Mouse (Mus musculus) thymus, postnatal 10 days (tissue): Measurements from ENCODE around the gene Skap2.

Source experiments
- DNase-seq, 2 experiments: peaks; one replicate each; pipeline ENCODE4 v3.0.0; 2021; ENCODE audit warnings: low spot score in 2 of 2

Skap2 gene

GRCm38 (mm10) chr6:52005616-52005962 lies 6.8 kb downstream of the Skap2 start:
- no peak for DNase-seq

DNA sequence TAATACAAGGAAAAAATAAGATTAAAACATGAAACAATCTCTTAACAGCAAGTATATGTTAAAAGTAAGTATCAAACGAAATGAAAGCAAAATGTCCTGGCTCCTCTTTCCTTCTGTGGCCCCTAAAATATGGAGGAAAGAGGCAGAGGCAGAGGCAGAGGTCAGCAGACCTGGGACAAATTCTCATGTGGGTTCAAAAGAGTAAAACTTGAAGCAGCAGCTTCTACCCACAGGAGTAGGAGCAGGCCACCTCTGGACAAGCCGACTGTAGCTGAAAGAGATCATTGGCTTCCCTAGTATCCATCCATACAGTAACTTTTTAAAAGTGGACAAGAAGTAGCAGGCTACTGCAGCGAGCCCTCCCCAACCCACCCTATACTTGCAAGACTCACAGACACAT lies 7.4 kb downstream of the Skap2 start:
- no peak for DNase-seq

DNA sequence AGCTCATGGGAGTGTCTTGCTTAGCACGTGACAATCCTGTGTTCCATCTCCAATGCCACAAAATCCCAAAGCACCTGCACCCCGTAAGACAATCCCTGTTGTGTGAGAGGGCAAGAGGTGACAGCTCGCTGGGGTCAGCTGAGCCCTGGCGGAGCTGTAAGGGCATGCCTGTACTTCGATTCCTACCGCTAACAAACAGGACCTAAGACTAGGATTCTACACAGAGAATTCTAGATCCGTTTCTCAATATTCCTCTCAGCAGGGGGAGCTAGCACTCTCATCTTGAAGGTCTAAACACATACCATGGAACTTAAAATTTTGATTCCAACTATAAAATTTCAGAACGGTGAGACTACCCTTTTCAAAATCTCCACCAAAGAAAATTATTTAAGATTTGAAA lies 9.7 kb downstream of the Skap2 start:
- peak in 1 of 2 experiments; percentile 5 for DNase-seq

DNA sequence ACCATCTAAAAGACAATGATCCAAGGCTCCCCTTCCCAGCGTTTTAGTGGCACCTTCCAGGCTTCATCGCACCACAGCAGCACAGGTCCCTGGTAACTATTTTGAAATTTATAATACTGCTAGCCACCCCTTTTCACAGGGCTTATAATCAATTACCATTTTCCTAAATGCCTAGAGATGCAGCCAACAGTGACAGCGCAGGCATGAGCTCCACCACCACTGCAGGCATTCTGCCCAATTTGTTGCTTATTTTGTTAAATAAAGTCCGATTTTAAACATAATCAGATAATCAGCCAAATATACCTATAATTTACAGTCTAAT lies 13.2 kb downstream of the Skap2 start:
- DNase-seq: no peak

DNA sequence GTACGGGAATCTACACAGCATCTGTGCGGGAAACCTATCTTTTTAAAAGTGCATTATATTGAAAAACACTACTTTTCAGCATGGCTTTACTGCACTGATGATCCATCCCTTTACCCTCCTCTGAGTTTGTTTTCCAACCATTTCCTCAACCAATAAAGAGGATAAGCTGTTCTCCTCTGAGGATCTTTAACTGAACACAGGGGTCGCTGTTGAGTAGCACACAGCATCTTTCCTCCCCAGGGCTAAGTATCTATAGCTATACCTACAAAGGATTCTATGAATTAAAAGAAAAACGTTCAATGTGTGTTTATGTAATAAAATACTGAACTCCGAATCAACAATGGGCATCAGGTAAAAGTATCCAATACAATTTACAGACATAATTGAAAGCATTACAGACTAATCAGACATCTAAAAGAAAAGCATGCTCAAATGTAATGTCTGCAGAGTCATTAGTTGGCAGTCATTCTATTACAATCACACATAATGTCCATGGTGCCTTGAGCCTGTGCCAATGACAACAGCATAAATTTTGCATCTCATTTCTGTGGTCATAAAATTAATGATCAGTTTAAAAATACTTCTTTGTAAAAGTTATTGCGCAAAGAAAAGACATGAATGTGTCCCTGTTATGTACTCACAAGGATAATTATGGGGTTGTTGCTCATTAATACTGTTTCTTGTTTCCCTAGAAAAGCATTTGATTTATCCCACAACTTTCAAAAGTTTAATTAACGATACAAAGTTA lies 13.8 kb downstream of the Skap2 start:
- DNase-seq: peak in 1 of 2 experiments; percentile 20

DNA sequence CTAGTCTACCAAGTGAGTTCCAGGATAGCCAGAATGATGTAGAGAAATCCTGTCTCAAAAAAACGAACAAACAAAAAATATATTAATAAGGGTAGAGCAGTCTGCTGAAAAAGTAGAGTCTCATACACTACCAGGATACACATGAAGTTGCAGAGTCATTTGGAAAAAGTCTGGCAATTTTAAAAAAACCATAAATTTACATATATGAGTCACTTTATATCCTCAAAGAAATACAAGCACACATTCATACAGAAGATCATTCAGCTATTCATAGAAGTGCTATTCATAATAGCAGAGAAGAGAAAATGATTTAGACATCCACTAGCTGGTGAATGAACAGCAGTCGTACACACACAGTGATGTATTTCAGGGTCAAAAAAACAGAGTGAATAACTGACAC lies 24.4 kb downstream of the Skap2 start:
- DNase-seq: no peak

GRCm38 (mm10) chr6:51977638-51978037 lies 34.7 kb downstream of the Skap2 start:
- no peak for DNase-seq

GRCm38 (mm10) chr6:51975751-51976150 lies 36.6 kb downstream of the Skap2 start:
- DNase-seq: no peak

DNA sequence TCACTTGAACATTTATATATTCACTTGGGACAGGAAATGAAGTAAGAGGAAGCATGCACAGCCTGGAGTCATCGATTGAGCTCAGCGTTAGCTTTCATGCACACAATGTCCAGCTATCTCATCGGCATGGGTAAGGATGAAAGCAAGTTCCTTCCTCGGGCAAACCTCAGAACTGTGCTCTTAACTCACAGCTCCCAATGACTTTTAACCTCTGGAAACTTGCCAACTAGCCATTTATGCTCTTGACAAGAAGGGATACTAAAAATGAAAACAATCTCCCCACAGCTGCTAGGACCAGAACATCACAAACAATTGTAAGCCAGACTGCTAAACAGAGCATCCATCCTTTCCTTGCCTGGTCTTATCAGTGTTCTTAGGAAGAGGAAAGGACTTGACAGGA lies 53.4 kb downstream of the Skap2 start:
- no peak for DNase-seq

DNA sequence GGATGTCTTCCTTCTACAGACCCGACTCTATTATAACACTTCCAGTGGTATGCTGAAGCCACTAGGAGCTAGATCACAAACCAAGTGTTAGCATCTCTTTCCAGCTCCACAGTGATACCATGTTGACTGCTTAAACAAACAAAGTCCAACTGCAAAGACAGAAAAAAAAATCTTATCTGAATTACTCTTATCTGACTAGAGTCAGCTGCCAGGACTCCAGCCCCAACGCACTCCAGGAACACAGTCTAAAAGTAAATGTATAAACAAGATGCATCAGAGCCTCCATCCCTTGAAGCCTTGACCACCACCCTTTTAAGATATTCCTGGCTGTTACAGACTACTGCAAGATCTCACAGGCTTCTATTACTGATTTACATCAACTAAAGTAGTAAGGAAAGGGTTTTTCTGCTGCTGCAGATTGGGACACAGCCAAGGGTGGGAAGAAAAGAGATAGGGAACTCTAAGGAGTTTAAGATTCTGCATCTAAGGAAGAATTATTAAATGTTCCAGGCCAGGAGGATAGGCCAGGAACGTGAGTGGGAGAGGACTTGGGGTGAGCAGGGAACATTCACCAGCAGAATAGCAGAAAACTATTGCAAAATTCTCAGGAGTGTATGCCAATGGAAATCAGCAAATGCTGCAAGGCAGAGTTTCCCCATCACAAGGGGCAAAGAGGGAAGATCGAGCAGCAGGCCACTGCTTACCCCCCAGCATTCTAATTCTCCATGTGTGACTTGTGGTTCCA lies 56.1 kb downstream of the Skap2 start:
- no peak for DNase-seq

GRCm38 (mm10) chr6:51947661-51948060 lies 64.7 kb downstream of the Skap2 start:
- DNase-seq: no peak

GRCm38 (mm10) chr6:51944916-51945315 lies 67.4 kb downstream of the Skap2 start:
- no peak for DNase-seq

DNA sequence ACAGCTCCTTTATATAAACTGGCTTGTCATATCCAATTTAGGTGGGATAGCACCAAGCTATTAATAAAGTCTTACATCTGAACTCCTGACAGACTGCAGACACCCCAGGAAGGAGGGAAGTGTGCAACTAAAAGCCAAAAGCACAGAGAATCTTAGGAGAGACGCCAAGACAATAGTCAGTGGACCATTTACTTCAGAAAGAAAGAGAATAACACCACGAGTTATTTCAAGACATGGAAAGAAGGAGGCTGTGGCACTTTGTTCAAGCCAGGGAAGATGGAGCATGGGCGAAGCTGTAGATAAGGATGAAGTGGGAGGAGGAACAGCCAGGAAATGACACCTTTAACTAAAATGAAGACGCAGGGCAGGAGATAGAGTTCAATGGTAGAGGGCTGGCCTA lies 78.4 kb downstream of the Skap2 start:
- DNase-seq: no peak

- DNase-seq: no peak
Measured at GRCm38 (mm10) chr6:51933034-51933611, 79.2 kb downstream of the Skap2 start.

DNA sequence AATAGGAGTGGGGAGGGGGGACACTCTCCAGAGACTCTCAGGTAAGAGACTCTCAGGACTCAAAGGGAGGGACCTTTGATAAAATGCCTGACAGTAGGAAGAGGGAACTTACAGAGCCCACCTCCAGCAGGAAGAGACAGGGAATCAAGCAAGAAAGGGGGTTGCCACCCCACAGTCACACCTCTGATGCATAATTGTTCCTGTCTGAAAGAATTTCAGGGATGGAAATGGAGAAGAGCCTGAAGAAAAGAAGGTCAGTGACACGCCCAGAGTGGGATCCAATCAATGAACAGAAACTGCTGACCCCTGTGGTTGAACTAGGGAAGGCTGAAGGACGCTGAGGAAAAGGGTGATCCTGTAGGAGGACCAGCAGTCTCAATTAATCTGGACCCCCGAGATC lies 85.2 kb downstream of the Skap2 start:
- DNase-seq: no peak

- no peak for DNase-seq
Measured at GRCm38 (mm10) chr6:51921831-51922230, 90.5 kb downstream of the Skap2 start.

DNA sequence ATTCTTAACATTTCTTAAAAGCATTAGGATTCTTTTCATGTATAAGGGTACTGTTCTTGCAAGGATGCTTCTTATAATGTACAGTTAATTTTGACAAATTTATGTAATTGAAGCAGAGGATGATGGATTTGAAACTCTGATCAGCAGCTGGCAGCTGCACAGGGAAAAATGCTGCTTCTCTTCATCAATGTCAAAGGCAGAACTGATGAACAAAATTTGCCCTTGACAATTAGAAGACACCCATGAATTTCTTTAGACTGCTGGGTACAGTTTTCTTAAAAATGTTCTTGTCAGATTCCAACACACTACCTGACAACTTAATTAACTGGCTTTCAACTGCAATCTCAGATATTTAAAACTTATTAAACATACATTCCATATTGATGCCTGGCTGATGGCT lies 103.9 kb downstream of the Skap2 start:
- DNase-seq: no peak

- no peak for DNase-seq
Measured at GRCm38 (mm10) chr6:51905659-51906058, 106.7 kb downstream of the Skap2 start.

DNA sequence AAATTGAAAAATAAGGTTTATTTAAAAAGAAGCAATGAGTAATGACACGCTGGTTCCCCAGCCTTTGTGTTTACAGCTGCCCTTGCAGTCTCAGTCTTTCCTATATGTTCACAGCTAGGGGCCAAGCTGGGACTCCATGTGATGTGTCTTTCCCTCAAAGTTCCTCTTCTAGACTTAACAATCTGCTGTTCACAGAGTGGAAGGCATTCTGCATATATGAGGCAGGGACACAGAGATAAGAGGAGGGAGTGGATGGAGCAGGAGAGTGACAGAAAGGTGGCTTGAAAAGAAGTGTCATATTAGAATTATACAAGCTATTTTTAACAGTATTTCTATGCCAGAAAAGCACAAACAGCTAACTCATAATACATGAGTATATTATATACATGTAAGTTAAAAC lies 110.8 kb downstream of the Skap2 start:
- DNase-seq: no peak

DNA sequence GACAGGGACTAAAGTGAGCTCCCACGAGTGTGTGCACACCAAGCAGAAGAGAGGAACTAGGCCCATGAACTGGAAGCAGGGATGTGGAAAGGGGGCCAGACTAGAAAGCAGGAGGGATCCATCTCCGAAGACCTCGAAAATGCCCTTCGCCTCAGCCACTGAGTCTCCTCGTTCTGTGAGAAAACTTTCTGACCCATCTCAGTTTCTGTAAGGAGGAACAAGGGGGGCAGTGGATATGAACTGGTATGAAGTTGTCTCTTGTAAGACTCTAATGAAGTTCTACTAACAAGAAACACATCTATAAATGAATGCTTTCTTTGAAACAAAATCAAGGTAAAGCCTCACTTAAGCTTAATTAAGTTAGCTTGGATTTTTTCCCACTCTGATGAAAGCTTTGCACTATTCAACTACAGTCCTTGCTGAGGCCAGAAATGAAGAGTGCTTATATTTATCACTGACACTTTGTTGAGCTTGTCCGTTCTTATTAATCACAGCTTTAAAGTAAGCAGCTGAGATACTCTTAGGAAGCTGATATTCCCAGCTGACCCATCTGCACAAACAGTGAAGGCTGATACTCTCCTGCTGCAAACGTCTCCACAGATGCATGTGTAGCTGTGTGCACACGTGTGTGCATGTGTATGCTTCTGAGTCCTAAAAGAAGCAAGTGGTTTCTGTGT lies 113.9 kb downstream of the Skap2 start:
- DNase-seq: no peak

DNA sequence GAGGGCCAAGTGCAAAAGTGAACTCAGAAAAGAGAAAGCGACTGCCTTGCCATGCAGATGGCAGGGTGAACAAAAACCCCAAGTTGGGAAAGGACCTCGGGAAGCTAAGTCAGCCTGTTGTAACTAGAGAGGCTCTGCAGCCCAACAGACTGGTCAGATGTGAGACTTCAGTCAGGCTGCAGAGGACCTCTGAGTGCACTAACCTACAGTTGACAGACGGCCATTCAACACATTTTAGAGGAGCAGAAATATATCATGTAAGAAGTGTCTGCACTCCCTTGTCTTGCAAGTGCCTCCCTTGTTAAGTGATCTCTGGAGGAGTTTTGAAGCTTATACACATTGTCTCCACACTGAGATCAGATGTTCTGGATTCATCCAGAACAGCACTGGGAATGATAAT lies 116.6 kb downstream of the Skap2 start:
- DNase-seq: no peak

DNA sequence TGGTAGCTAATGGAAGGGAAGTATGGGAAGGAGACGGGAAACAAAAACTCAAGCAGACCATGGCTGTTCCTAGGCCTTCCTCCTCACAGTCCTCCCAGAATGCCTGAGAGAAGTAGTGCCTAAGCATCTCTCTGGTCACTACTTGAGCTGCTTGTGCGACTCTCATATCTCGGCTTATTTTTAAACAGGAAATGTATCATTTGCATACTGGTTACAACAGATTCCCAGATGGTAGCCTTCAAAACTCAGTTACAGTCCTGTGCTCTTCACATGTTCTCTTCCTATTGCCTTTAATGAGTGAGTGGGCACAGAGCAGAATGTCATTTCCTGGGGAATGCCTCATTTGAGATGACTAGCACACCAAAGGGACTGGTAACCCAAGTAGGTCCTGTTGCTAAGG lies 117.6 kb downstream of the Skap2 start:
- no peak for DNase-seq

DNA sequence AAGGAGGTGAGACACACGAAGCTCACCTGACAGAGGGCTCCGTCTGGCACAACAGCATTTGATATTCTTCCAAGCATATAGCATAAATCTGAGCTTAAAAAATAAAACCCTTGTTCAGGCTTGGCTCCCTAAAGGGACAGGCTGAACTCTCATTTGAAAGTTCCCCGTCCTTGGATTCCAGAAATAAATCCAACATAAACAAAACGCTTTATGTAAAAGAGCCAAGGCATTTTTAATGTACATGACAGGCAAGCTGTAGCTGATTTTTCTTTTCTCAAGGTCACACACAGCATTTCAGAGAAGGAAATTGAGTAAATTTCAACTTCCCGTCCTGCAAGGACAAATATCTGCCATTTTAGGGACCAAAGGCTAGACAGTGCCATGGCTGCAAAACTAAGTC lies 122.0 kb downstream of the Skap2 start:
- DNase-seq: no peak
